Mouse (Mus musculus) E14TG2a.4 (cell line): ENCODE measurements around the gene Cyth2.

Experiments
- CTCF ChIP-seq: conservative IDR thresholded peaks from 2 replicates; pipeline ENCODE4 v1.5.1; 2014; ENCODE audit warnings: low read length
- POU5F1 ChIP-seq: IDR thresholded peaks from 2 replicates; pipeline ENCODE4 v1.6.1; 2014; ENCODE audit warnings: low read length, borderline replicate concordance

DNA sequence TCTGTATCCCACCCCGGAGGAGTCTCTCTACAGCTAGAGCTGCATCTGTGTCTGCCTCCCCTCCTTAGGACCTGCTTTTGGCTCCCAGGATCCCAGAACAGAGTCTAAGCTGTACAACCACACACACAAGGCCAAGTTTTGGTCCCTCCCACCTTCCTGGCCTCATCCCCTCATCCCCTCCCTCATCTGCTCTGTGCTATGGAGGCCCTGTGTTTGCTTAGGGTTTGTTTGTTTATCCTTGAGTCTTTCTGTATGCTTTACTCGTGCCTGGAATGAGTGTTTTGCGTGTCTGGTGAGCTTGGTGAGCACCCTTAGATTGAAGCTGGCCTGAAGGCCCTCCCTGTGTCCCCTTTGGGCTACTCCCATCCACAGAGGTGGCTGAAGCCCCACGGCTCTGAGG, 44.6 kb upstream of the Cyth2 start:
- TF ChIP-seq CTCF (no peak), POU5F1 (no peak)
